Mouse (Mus musculus) liver, postnatal 0 days (tissue): ENCODE measurements around the gene Klhl29. TPM values are rescaled to one million over a fixed set of nuclear protein-coding genes. Genes with fewer than 3 reads are reported as not detected.

ENCODE experiments used
- ATAC-seq: fragments of 200-750 bp; cut with Nextera tagmentation; 2 replicates; pipeline ENCODE4 v1.8.0; 2017; ENCODE audit warnings: mild to moderate bottlenecking, moderate library complexity
- DNase-seq: peaks from one replicate; pipeline ENCODE4 v3.0.0-alpha.2; 2016
- H3K27ac ChIP-seq: fragments of 300-500 bp; sonication (generic); 2 replicates; pipeline ENCODE4 v1.5.1; 2014; ENCODE audit warnings: antibody characterized with exemption, moderate library complexity, mild to moderate bottlenecking, low read depth
- H3K27me3 ChIP-seq: fragments of 300-500 bp; sonication (generic); 2 replicates; pipeline ENCODE4 v1.6.1; 2014; ENCODE audit warnings: low read length, control low read depth, mixed read lengths; ENCODE audit not compliant: insufficient read depth
- H3K36me3 ChIP-seq: fragments of 300-500 bp; sonication (generic); replicated peaks from 2 replicates; pipeline ENCODE4 v1.6.1; 2014; ENCODE audit warnings: mild to moderate bottlenecking, control low read depth, low read length, moderate library complexity, mixed read lengths; ENCODE audit not compliant: insufficient read depth
- H3K4me1 ChIP-seq: fragments of 300-500 bp; sonication (generic); 2 replicates; pipeline ENCODE4 v1.6.1; 2014; ENCODE audit warnings: antibody characterized with exemption, mild to moderate bottlenecking, control low read depth; ENCODE audit not compliant: insufficient read depth
- H3K4me2 ChIP-seq: fragments of 300-500 bp; sonication (generic); 2 replicates; pipeline ENCODE4 v1.6.1; 2014; ENCODE audit warnings: low read depth, mild to moderate bottlenecking, low read length, moderate library complexity, mixed read lengths
- H3K4me3 ChIP-seq: fragments of 300-500 bp; sonication (generic); 2 replicates; pipeline ENCODE4 v1.5.1; 2014; ENCODE audit warnings: low read depth, low read length
- H3K9ac ChIP-seq: fragments of 300-500 bp; sonication (generic); replicated peaks from 2 replicates; pipeline ENCODE4 v1.6.1; 2014; ENCODE audit warnings: mild to moderate bottlenecking, moderate library complexity
- H3K9me3 ChIP-seq: fragments of 300-500 bp; sonication (generic); 2 replicates; pipeline ENCODE4 v1.6.1; 2016; ENCODE audit warnings: mild to moderate bottlenecking, control low read depth, low read length, mixed read lengths
- CTCF ChIP-seq: sonication (generic); IDR thresholded peaks from 2 replicates; pipeline ENCODE4 v1.5.1; 2016; ENCODE audit warnings: antibody characterized with exemption, low read depth
- EP300 ChIP-seq: IDR thresholded peaks from 2 replicates; pipeline ENCODE4 v1.6.1; 2016; ENCODE audit warnings: antibody characterized with exemption, low read depth, mild to moderate bottlenecking
- WGBS: fragments of 180-500 bp; shearing (Covaris S2); extraction: QIAGEN DNeasy Blood & Tissue Kit; methylation state at CpG from one replicate; pipeline ENCODE4 v1.1.7; 2014; ENCODE audit not compliant: insufficient replicate concordance; 5-methylcytosine and 5-hydroxymethylcytosine counted together
- polyA plus RNA-seq: library from polyadenylated mRNA; unstranded; fragments of >200 nt; fragmentation: Nextera tagmentation; extraction: Ambion mirVana; gene quantifications from 2 replicates; pipeline ENCODE4 v1.2.1, GENCODE M21; 2015

Gene Klhl29
- polyA plus RNA-seq, 1 experiment from 2014 or later, result 0.05 TPM

GRCm38 (mm10) chr12:5188899-5189298 is 186.6 kb downstream of the Klhl29 start:
- ATAC-seq, result no peak
- Histone ChIP-seq H3K9me3 (no peaks in the 10 kb centered on the region), H3K27me3 (no peaks in the 10 kb centered on the region), H3K36me3 (no peaks in the 10 kb centered on the region), H3K9ac (no peak overlapping the region), H3K4me3 (no peak overlapping the region), H3K4me1 (no peaks in the 10 kb centered on the region; the same call in 1 of the 2 replicates), H3K4me2 (no peak overlapping the region), H3K27ac (no peak overlapping the region)
- no peak for DNase-seq
- no peak for TF ChIP-seq EP300
- TF ChIP-seq CTCF, result no peak
- WGBS, result 57% methylated on average over 7 of the region's 7 CpGs

- no peaks in the 10 kb centered on the region for H3K36me3 ChIP-seq
- no peak for DNase-seq
- H3K9me3 ChIP-seq, result no peaks in the 10 kb centered on the region
- TF ChIP-seq CTCF (no peak), EP300 (no peak)
- no peak for ATAC-seq
- no peak overlapping the region for H3K4me2 ChIP-seq
- no peaks in the 10 kb centered on the region; the same call in 1 of the 2 replicates for H3K4me1 ChIP-seq
- WGBS, result 72% methylated on average over 2 of the region's 2 CpGs
- H3K4me3 ChIP-seq, result no peak overlapping the region
- no peak overlapping the region for H3K9ac ChIP-seq
- H3K27me3 ChIP-seq, result no peaks in the 10 kb centered on the region
- no peak overlapping the region for H3K27ac ChIP-seq
Observed at GRCm38 (mm10) chr12:5187773-5188333, 187.6 kb downstream of the Klhl29 start.

- no peak overlapping the region for H3K27ac ChIP-seq
Observed at GRCm38 (mm10) chr12:5186645-5187044, 188.8 kb downstream of the Klhl29 start.

GRCm38 (mm10) chr12:5185603-5186002 is 189.9 kb downstream of the Klhl29 start:
- Histone ChIP-seq H3K9ac (no peak overlapping the region), H3K4me2 (no peak overlapping the region), H3K27me3 (no peaks in the 10 kb centered on the region), H3K4me1 (no peaks in the 10 kb centered on the region), H3K27ac (no peak overlapping the region), H3K36me3 (no peaks in the 10 kb centered on the region), H3K9me3 (no peaks in the 10 kb centered on the region), H3K4me3 (no peak overlapping the region)
- WGBS, result 87% methylated on average over 6 of the region's 6 CpGs
- ATAC-seq (no peak), DNase-seq (no peak)
- TF ChIP-seq CTCF, result no peak
- no peak for TF ChIP-seq EP300

More at GRCm38 (mm10) chr12:5186645-5187044, 188.8 kb downstream of the Klhl29 start:
- no peak overlapping the region for H3K9ac ChIP-seq
- no peak overlapping the region for H3K4me3 ChIP-seq
- WGBS, result 79% methylated on average over 1 of the region's 1 CpGs
- TF ChIP-seq CTCF (no peak), EP300 (no peak)
- H3K9me3 ChIP-seq, result no peaks in the 10 kb centered on the region
- H3K36me3 ChIP-seq, result no peaks in the 10 kb centered on the region
- no peaks in the 10 kb centered on the region for H3K4me1 ChIP-seq
- H3K4me2 ChIP-seq, result no peak overlapping the region
- H3K27me3 ChIP-seq, result no peaks in the 10 kb centered on the region
- DNase-seq (no peak), ATAC-seq (no peak)

- ATAC-seq (no peak), DNase-seq (no peak)
- WGBS, result 73% methylated on average over 4 of the region's 4 CpGs
- no peaks in the 10 kb centered on the region for H3K4me1 ChIP-seq
- TF ChIP-seq CTCF (no peak), EP300 (no peak)
- no peak overlapping the region for H3K4me3 ChIP-seq
- no peak overlapping the region for H3K9ac ChIP-seq
- H3K4me2 ChIP-seq, result no peak overlapping the region
- no peak overlapping the region for H3K27ac ChIP-seq
- H3K36me3 ChIP-seq, result no peaks in the 10 kb centered on the region
- H3K9me3 ChIP-seq, result no peaks in the 10 kb centered on the region
- no peaks in the 10 kb centered on the region for H3K27me3 ChIP-seq
Observed at GRCm38 (mm10) chr12:5182586-5182985, 192.9 kb downstream of the Klhl29 start.

GRCm38 (mm10) chr12:5182165-5182564 is 193.3 kb downstream of the Klhl29 start:
- H3K27me3 ChIP-seq, result no peaks in the 10 kb centered on the region
- TF ChIP-seq CTCF (no peak), EP300 (no peak)
- H3K9ac ChIP-seq, result no peak overlapping the region
- no peaks in the 10 kb centered on the region for H3K9me3 ChIP-seq
- no peak overlapping the region for H3K4me2 ChIP-seq
- H3K4me3 ChIP-seq, result no peak overlapping the region
- ATAC-seq (no peak), DNase-seq (no peak)
- H3K4me1 ChIP-seq, result no peaks in the 10 kb centered on the region
- WGBS, result 59% methylated on average over 4 of the region's 4 CpGs
- H3K36me3 ChIP-seq, result no peaks in the 10 kb centered on the region
- no peak overlapping the region for H3K27ac ChIP-seq
